Mouse (Mus musculus) retina, postnatal 1 day (tissue): Measurements from ENCODE around the gene Samd14.

Experiments
- DNase-seq: peaks from one replicate; pipeline ENCODE4 v3.0.0-alpha.2; 2012

The Samd14 gene

GRCm38 (mm10) chr11:95075197-95076040, 65.7 kb downstream of the Samd14 start:
- peak; percentile 50 for DNase-seq
